Mouse (Mus musculus): Measurements from ENCODE around the gene Mylpf.

The Mylpf gene

GRCm38 (mm10) chr7:127259186-127259905 is 50.7 kb downstream of the Mylpf start:
- no peak for DNase-seq (ENCODE audit: low spot score)

- DNase-seq (ENCODE audit: low spot score): peak; percentile 85
These were observed 51.8 kb downstream of the Mylpf start, which contains the start of gene Dctpp1 for GRCm38 (mm10) chr7:127260309-127261111. Gene Dctpp1 (minus strand): TSS chr7:127260709.

- no peak for DNase-seq (ENCODE audit: low spot score)
These were observed 53.7 kb downstream of the Mylpf start for GRCm38 (mm10) chr7:127262218-127262961.

- DNase-seq (ENCODE audit: low spot score): no peak
These were observed 54.8 kb downstream of the Mylpf start for GRCm38 (mm10) chr7:127263526-127263925.
